ENCODE assay signal across 8 mouse cellular contexts in the genomic region with DNA sequence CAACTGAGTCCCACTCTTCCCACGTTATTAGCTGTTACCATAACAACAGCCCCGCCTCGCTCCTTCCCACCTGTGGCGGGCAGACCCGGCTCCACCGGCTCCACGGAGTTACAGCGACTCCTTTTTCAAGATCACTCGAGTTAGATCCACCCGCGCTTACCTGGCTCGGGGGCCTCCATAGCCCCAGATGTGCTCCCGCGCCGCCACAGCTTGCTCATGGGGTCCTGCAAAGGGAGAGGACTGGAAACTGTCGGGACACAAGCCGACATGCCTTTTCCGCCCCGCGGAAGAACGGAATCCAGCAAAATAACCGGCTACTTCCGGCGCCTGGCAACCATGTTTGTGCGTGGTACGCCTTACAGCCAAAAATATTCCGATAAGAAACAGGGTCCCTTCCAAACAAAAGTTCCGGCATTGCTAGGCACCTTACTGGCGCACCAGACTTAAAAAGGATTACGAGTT. TPM values are rescaled to one million over a fixed set of nuclear protein-coding genes. Genes with fewer than 3 reads are reported as not detected.
DNase-seq lines count a peak whose midpoint lies in the region; ATAC-seq and TF ChIP-seq lines count a peak whose summit lies in the region.

No protein-coding gene starts in this region.

- peak overlapping the region; percentile 81 for H3K27ac ChIP-seq in MEL (ENCODE audit: control insufficient read depth, low read depth, low read length)
- H3K27ac ChIP-seq in cerebellum, adult 2 months (ENCODE audit: insufficient read depth, low read length) = no peak overlapping the region
- no peak overlapping the region for H3K27ac ChIP-seq in forebrain, postnatal 0 days (ENCODE audit: low read depth, low read length)
- no peak overlapping the region for H3K27ac ChIP-seq in lung, postnatal 0 days (ENCODE audit: low read length)

- peaks cover 0 to 18% of the 10 kb centered on the region in 2 experiments; a peak in 2 of 4 replicates for H3K36me3 ChIP-seq in MEL (ENCODE audit: control insufficient read depth in 1 of 2, insufficient read depth in 2 of 2, low read length in 2 of 2)
- H3K36me3 ChIP-seq in forebrain, postnatal 0 days (ENCODE audit: insufficient read depth) = no peaks in the 10 kb centered on the region
- H3K36me3 ChIP-seq in lung, postnatal 0 days (ENCODE audit: insufficient read depth, low read length) = no peaks in the 10 kb centered on the region

- 0 out of 6 replicates have a peak, but pooled peaks of 1 of the 3 experiments have one; percentile 4 for TF ChIP-seq CTCF in MEL (IDR thresholded peaks at IDR 0.05 in 2 of 3, conservative IDR thresholded peaks at IDR 0.05 in 1 of 3; ENCODE audit: control insufficient read depth in 1 of 3, insufficient read depth in 1 of 3, low read depth in 2 of 3, low read length in 3 of 3, poor library complexity in 1 of 3, severe bottlenecking in 1 of 3)
- no peak for TF ChIP-seq CTCF in cerebellum, adult 2 months (IDR thresholded peaks at IDR 0.05; ENCODE audit: borderline replicate concordance, insufficient read depth, low read depth, low read length)
- no peak for TF ChIP-seq CTCF in forebrain, postnatal 0 days (IDR thresholded peaks at IDR 0.05; ENCODE audit: low read depth)
- no peak for TF ChIP-seq CTCF in lung, postnatal 0 days (IDR thresholded peaks at IDR 0.05)

- peaks cover 22% of the 10 kb centered on the region for H3K79me2 ChIP-seq in MEL (ENCODE audit: control insufficient read depth, insufficient read depth, low read length, poor library complexity)

- peaks cover 0 to 15% of the 10 kb centered on the region in 2 experiments; a peak in 3 of 4 replicates for H3K4me1 ChIP-seq in MEL (ENCODE audit: control insufficient read depth in 1 of 2, insufficient read depth in 2 of 2, low read length in 2 of 2)
- H3K4me1 ChIP-seq in cerebellum, adult 2 months (ENCODE audit: control insufficient read depth, insufficient read depth, low read length) = peaks cover 4% of the 10 kb centered on the region
- peaks cover 22% of the 10 kb centered on the region for H3K4me1 ChIP-seq in forebrain, postnatal 0 days (ENCODE audit: insufficient read depth)
- peaks cover 15% of the 10 kb centered on the region for H3K4me1 ChIP-seq in lung, postnatal 0 days (ENCODE audit: insufficient read depth, low read depth, low read length)

- ATAC-seq in forebrain, postnatal 0 days = peak; percentile 30; the same call in 1 of the 2 replicates
- peak; percentile 28 to 63; a peak in 3 of 4 replicates for ATAC-seq in hematopoietic stem cell, adult 5-6 weeks (replicated peaks in 1 of 2; ENCODE audit: insufficient read depth in 1 of 2, low FRiP score in 2 of 2, low TSS enrichment in 1 of 2, low read depth in 1 of 2, poor library complexity in 2 of 2, severe bottlenecking in 2 of 2)
- ATAC-seq in lung, postnatal 0 days = peak; percentile 29

- H3K9me3 ChIP-seq in MEL (replicated peaks; ENCODE audit: insufficient read depth, low read length) = no peaks in the 10 kb centered on the region
- H3K9me3 ChIP-seq in forebrain, postnatal 0 days (ENCODE audit: low read length) = no peaks in the 10 kb centered on the region
- H3K9me3 ChIP-seq in lung, postnatal 0 days (ENCODE audit: low read length) = no peaks in the 10 kb centered on the region

- H3K9ac ChIP-seq in MEL (ENCODE audit: control insufficient read depth, low read depth, low read length, poor library complexity, severe bottlenecking) = peak overlapping the region; percentile 92
- peak overlapping the region; percentile 48 for H3K9ac ChIP-seq in forebrain, postnatal 0 days
- H3K9ac ChIP-seq in lung, postnatal 0 days (replicated peaks; ENCODE audit: low read depth) = peak overlapping the region; percentile 34

- under 1% methylated on average over 30 of the region's 30 CpGs for WGBS in cerebellum, adult 2 months
- WGBS in forebrain, postnatal 0 days = under 1% methylated on average over 30 of the region's 30 CpGs
- WGBS in lung, postnatal 0 days = 2% methylated on average over 30 of the region's 30 CpGs

- peak; percentile 84 to 91 for TF ChIP-seq POLR2A in MEL (IDR thresholded peaks at IDR 0.05; ENCODE audit: control insufficient read depth in 1 of 2, insufficient read depth in 1 of 2, low read depth in 1 of 2, low read length in 2 of 2, poor library complexity in 1 of 2)
- peak; percentile 51; the same call in 1 of the 2 replicates for TF ChIP-seq POLR2A in cerebellum, adult 2 months (IDR thresholded peaks at IDR 0.05; ENCODE audit: borderline replicate concordance, insufficient read depth, low read length)

- no peak for TF ChIP-seq EP300 in MEL (IDR thresholded peaks at IDR 0.05; ENCODE audit: low read depth in 1 of 2, low read length in 2 of 2)
- TF ChIP-seq EP300 in lung, postnatal 0 days (IDR thresholded peaks at IDR 0.05) = peak; percentile 62

- no peak for TF ChIP-seq RAD21 in MEL (IDR thresholded peaks at IDR 0.05; ENCODE audit: low read depth, low read length)

- H3K4me2 ChIP-seq in forebrain, postnatal 0 days (ENCODE audit: low read depth) = peak overlapping the region; percentile 93
- peak overlapping the region; percentile 71 for H3K4me2 ChIP-seq in lung, postnatal 0 days (replicated peaks; ENCODE audit: low read depth, low read length)

- peak overlapping the region; percentile 76 to 96 for H3K4me3 ChIP-seq in MEL (ENCODE audit: control insufficient read depth in 1 of 2, insufficient read depth in 1 of 2, low read depth in 2 of 2, low read length in 2 of 2)
- H3K4me3 ChIP-seq in cerebellum, adult 2 months (replicated peaks; ENCODE audit: insufficient read depth, low read depth, low read length) = peak overlapping the region; percentile 95
- H3K4me3 ChIP-seq in forebrain, postnatal 0 days (ENCODE audit: low read depth, low read length) = peak overlapping the region; percentile 63
- H3K4me3 ChIP-seq in lung, postnatal 0 days (ENCODE audit: low read depth, low read length) = peak overlapping the region; percentile 65

- DNase-seq in MEL (ENCODE audit: low read depth, low spot score) = peak; percentile 98
- peak; percentile 88 to 90 for DNase-seq in cerebellum, adult 2 months
- peak; percentile 96 for DNase-seq in forebrain, postnatal 0 days
- peak; percentile 92 for DNase-seq in layer of hippocampus, adult 9-11 months
- peak; percentile 96 for DNase-seq in lung, postnatal 0 days (ENCODE audit: low spot score)
- DNase-seq in ovary, postnatal 14 days (ENCODE audit: low spot score) = peak; percentile 92
- peak; percentile 93 for DNase-seq in thymus, postnatal 14 days

- H3K27me3 ChIP-seq in MEL (ENCODE audit: control insufficient read depth in 1 of 2, insufficient read depth in 2 of 2, low read length in 2 of 2) = no peaks in the 10 kb centered on the region
- no peaks in the 10 kb centered on the region for H3K27me3 ChIP-seq in cerebellum, adult 2 months (ENCODE audit: control insufficient read depth, insufficient read depth, low read length)
- H3K27me3 ChIP-seq in forebrain, postnatal 0 days (ENCODE audit: insufficient read depth, low read length) = no peaks in the 10 kb centered on the region
- no peaks in the 10 kb centered on the region for H3K27me3 ChIP-seq in lung, postnatal 0 days (replicated peaks; ENCODE audit: insufficient read depth, low read length)

RNA-seq across cellular contexts. Expression of gene Ino80b, which starts 0.3 kb away (rescaled TPM):
- 25.8 and 30.6 TPM in 2 replicates for total RNA-seq in MEL (2012; rRNA removed)
- polyA plus RNA-seq in MEL (2012; ENCODE audit: insufficient read depth in 1 of 2, insufficient read length in 2 of 2, low read depth in 1 of 2, low replicate concordance in 2 of 2, missing spikeins in 1 of 2) = 10 to 100 TPM in 1 of 2 experiments, not detected in 1; 40.9 TPM
- 25.1 and 25.3 TPM in 2 replicates for polyA plus RNA-seq in cerebellum, adult 2 months (2012; rRNA removed)
- 40.1 and 44.5 TPM in 2 replicates for total RNA-seq in forebrain, postnatal 0 days (2014; rRNA removed)
- 14.9 and 15.3 TPM in 2 replicates for polyA plus RNA-seq in forebrain, postnatal 0 days (2015; fragmentation: Nextera tagmentation; extraction: Ambion mirVana)
- total RNA-seq in hematopoietic stem cell, adult 5-6 weeks (2017) = 31.1 and 42.3 TPM in 2 replicates
- polyA plus RNA-seq in lung, postnatal 0 days (2015; fragmentation: Nextera tagmentation; extraction: Ambion mirVana) = 14.5 and 18.1 TPM in 2 replicates

RNA-seq across cellular contexts. Expression of gene Wbp1, which starts 3.5 kb away (rescaled TPM):
- total RNA-seq in MEL (2012; rRNA removed) = 35.0 and 42.4 TPM in 2 replicates
- 10 to 100 TPM in 1 of 2 experiments, not detected in 1; 72.8 TPM for polyA plus RNA-seq in MEL (2012; ENCODE audit: insufficient read depth in 1 of 2, insufficient read length in 2 of 2, low read depth in 1 of 2, low replicate concordance in 2 of 2, missing spikeins in 1 of 2)
- polyA plus RNA-seq in cerebellum, adult 2 months (2012; rRNA removed) = 88.2 and 93.1 TPM in 2 replicates
- total RNA-seq in forebrain, postnatal 0 days (2014; rRNA removed) = 129 and 151 TPM in 2 replicates
- 104 and 109 TPM in 2 replicates for polyA plus RNA-seq in forebrain, postnatal 0 days (2015; fragmentation: Nextera tagmentation; extraction: Ambion mirVana)
- total RNA-seq in hematopoietic stem cell, adult 5-6 weeks (2017) = 148 and 226 TPM in 2 replicates
- 57.9 and 62.4 TPM in 2 replicates for polyA plus RNA-seq in lung, postnatal 0 days (2015; fragmentation: Nextera tagmentation; extraction: Ambion mirVana)

RNA-seq across cellular contexts. Expression of gene Mogs, which starts 9.6 kb away (rescaled TPM):
- 167 and 209 TPM in 2 replicates for total RNA-seq in MEL (2012; rRNA removed)
- polyA plus RNA-seq in MEL (2012; ENCODE audit: insufficient read depth in 1 of 2, insufficient read length in 2 of 2, low read depth in 1 of 2, low replicate concordance in 2 of 2, missing spikeins in 1 of 2) = 100 to 1,000 TPM in 1 of 2 experiments, not detected in 1; 150 TPM
- 31.7 and 33.5 TPM in 2 replicates for polyA plus RNA-seq in cerebellum, adult 2 months (2012; rRNA removed)
- 39.7 and 43.5 TPM in 2 replicates for total RNA-seq in forebrain, postnatal 0 days (2014; rRNA removed)
- polyA plus RNA-seq in forebrain, postnatal 0 days (2015; fragmentation: Nextera tagmentation; extraction: Ambion mirVana) = 15.7 and 17.4 TPM in 2 replicates
- total RNA-seq in hematopoietic stem cell, adult 5-6 weeks (2017) = 57.8 and 60.4 TPM in 2 replicates
- polyA plus RNA-seq in lung, postnatal 0 days (2015; fragmentation: Nextera tagmentation; extraction: Ambion mirVana) = 21.6 and 23.5 TPM in 2 replicates

RNA-seq across cellular contexts. Expression of gene Rtkn, which starts 10.4 kb away (rescaled TPM):
- 5.2 and 5.4 TPM in 2 replicates for total RNA-seq in MEL (2012; rRNA removed)
- 1 to 10 TPM in 1 of 2 experiments, not detected in 1; 8.3 TPM for polyA plus RNA-seq in MEL (2012; ENCODE audit: insufficient read depth in 1 of 2, insufficient read length in 2 of 2, low read depth in 1 of 2, low replicate concordance in 2 of 2, missing spikeins in 1 of 2)
- 88.8 and 97.2 TPM in 2 replicates for polyA plus RNA-seq in cerebellum, adult 2 months (2012; rRNA removed)
- 17.1 and 19.4 TPM in 2 replicates for total RNA-seq in forebrain, postnatal 0 days (2014; rRNA removed)
- 7.9 and 8.1 TPM in 2 replicates for polyA plus RNA-seq in forebrain, postnatal 0 days (2015; fragmentation: Nextera tagmentation; extraction: Ambion mirVana)
- total RNA-seq in hematopoietic stem cell, adult 5-6 weeks (2017) = 7.1 and 12.4 TPM in 2 replicates
- polyA plus RNA-seq in lung, postnatal 0 days (2015; fragmentation: Nextera tagmentation; extraction: Ambion mirVana) = 51.2 and 63.8 TPM in 2 replicates

RNA-seq across cellular contexts. Expression of gene Mrpl53, which starts 16.0 kb away (rescaled TPM):
- total RNA-seq in MEL (2012; rRNA removed) = 91.3 and 93.7 TPM in 2 replicates
- polyA plus RNA-seq in MEL (2012; ENCODE audit: insufficient read depth in 1 of 2, insufficient read length in 2 of 2, low read depth in 1 of 2, low replicate concordance in 2 of 2, missing spikeins in 1 of 2) = 10 to 100 TPM in 1 of 2 experiments, not detected in 1; 63.8 TPM
- polyA plus RNA-seq in cerebellum, adult 2 months (2012; rRNA removed) = 109 and 114 TPM in 2 replicates
- 64.6 and 102 TPM in 2 replicates for total RNA-seq in forebrain, postnatal 0 days (2014; rRNA removed)
- 126 and 141 TPM in 2 replicates for polyA plus RNA-seq in forebrain, postnatal 0 days (2015; fragmentation: Nextera tagmentation; extraction: Ambion mirVana)
- total RNA-seq in hematopoietic stem cell, adult 5-6 weeks (2017) = 8.4 and 19.3 TPM in 2 replicates
- 127 and 128 TPM in 2 replicates for polyA plus RNA-seq in lung, postnatal 0 days (2015; fragmentation: Nextera tagmentation; extraction: Ambion mirVana)

Comparison
In these comparisons a context has a peak if more than half of its experiments do, and no peak if none do; other contexts are left out.
1. H3K9ac ChIP-seq: peak in every context shown above with its lines; median percentile 92 in MEL; 48 in forebrain, postnatal 0 days; 34 in lung, postnatal 0 days.